Mouse (Mus musculus): ENCODE results near the gene Gpank1.

Gpank1 gene

DNA sequence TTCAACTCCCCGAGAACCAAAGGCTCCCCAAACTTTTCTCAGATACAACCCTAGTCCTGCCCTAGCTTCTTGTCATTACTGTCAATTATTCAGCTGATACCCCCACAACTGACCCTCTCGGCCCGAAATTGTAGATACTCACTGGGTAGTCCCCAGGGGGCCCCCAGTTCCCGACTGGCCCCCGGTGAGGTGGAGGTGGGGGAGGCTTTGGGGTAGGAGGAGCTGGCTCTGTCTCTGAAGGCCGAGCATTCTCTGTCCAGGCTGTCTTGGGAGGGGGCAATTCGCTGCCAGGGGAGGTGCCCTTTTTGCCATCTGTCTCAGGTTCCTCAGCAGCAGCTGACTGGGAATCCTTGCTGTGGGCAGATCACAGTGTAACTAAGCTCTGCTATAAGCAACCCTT lies 38.4 kb downstream of the Gpank1 start:
- DNase-seq (ENCODE audit: low spot score): no peak

DNA sequence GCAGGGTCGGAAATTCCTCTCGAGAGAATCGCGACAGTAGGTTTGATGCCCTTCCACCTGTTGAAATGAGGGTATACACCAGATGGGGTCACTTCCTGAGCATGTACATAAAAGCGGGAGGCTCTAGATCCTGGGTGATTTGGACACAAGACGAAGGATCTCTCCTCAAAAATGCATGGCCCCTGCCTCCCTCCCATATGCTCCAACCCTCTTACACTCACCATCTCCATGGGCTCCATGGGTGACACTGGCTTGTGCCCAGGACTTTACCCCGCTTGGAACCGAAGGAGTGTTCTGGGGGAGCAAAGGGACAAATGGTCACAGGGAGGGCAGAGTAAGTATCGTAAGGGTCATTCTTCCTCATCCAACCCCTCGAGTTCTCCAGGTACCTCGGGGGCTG lies 40.2 kb downstream of the Gpank1 start:
- no peak for DNase-seq (ENCODE audit: low spot score)

DNA sequence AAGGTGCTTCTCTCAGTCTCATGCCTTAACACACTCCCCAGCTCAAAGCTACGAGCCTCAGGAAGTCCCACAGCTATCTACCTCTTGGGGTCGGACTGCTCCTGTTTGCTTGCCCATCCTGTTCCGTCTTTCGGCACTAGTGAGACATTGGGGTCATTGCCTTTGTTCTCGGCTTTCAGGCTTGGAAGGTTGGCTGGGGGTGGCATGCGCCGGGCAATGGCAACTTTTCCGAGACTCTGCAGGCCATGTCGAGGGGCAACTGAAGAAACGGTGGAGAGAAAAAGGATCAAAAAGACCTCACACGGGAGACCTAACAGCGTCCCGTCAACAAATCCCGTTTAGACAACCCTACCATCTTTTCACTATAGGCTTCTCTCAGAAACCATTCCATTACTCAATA lies 40.9 kb downstream of the Gpank1 start:
- no peak for DNase-seq (ENCODE audit: low spot score)

GRCm38 (mm10) chr17:35162730-35163129 lies 41.5 kb downstream of the Gpank1 start:
- peak; percentile 39 for DNase-seq (ENCODE audit: low spot score)

GRCm38 (mm10) chr17:35163326-35164081 lies 42.2 kb downstream of the Gpank1 start:
- DNase-seq (ENCODE audit: low spot score): peak; percentile 52

GRCm38 (mm10) chr17:35164218-35164567 lies 42.9 kb downstream of the Gpank1 start:
- peak; percentile 38 for DNase-seq (ENCODE audit: low spot score)

DNA sequence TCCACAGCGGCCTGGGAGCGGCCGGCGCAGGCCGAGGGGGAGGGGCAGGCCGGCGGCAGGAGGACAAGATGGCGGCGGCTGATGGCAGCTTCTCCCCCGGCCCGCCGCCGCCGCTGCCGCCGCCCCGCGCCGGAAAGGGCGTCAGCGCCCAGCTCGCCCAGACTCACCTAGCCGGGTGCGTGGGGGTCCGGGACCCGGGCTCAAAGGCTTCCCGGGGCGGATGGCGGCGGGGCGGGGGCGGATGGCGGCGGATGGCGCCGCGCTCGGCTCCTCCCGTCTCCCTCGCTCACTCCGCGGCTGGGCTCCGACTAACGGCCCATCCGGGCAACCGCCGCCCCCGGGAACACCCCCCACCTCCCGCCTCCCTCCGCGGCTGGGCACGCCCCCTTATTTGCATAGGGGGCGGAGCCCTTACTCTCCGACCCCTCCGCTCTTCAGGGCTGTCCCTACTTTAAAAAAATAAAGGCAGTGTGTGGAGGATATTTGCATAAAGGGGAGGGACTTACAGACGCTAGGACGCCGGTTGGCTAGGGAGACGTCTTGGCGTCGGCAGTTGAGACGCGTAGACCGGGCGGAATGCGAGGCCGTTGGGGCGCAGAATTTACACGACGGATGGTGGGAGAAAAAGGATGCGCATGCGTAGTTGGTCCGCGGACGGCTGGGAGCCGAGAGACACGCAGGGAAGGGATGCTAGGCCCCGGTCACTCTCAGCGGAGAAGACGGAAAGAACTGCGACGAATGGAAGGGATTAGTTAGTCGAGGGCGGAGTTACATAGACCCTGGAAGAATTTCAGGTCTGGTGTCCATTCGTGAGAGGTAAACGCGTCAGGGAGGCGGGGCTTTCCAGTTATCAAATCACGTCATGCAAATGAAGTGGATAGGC lies 43.6 kb downstream of the Gpank1 start, which contains the start of gene Prrc2a:
Gene Prrc2a, minus strand, starts transcription at position 330 of the 883 bp plus-strand sequence.
- peak; percentile 100 for DNase-seq (ENCODE audit: low spot score)

DNA sequence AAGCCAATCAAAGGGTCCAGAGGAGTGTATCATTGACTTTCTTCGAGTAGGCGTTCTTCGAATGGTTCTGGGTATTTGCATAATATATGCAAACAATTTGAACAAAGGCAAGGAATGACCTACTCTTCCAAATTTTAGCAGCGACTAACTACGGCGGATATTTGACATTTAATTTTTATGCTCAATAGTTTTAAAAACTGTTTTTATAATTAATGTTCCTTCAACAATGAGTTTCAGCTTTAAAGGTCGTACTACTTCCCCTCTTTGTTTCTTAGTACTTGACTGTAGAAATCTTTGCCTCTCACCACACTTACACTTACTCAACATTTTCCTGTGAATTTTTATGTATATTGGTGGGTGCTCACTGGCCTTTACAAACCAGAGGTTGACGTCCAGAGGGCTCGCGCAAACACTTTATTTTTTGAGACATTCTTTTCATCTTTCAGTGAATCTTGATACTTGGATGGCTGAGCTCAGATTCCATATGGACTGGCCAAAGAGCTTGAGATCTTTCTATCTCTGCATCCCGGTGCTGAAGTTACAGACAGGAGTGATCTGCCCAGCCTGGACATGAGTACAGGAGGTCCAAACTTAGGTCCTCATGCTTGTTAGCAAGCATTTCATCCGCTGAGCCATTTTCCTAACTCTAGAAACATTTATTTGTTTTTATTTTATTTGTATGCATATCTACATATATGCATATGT lies 44.3 kb downstream of the Gpank1 start:
- peak; percentile 32 for DNase-seq (ENCODE audit: low spot score)

- DNase-seq (ENCODE audit: low spot score): peak; percentile 62
Observed at GRCm38 (mm10) chr17:35166352-35167035, 45.2 kb downstream of the Gpank1 start.

DNA sequence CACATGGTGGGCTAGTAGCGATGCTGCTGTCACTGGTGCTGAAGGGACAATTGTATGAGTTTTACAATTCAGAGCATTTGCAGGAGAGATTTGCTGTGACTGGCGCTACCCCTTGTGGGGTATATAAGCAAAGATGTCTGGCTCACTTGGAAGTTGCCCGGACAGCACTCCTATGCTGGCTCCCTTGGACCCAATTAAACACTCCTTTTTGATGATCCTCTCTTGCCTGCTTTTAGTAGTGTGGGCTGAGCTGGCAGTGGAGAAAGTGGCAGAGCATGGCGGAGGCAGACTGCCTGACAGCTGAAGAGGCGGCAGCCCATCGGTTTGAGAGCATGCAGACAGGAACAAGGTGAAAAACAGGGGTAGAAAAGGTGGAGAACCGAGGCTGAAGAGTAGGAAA lies 46.5 kb downstream of the Gpank1 start:
- DNase-seq (ENCODE audit: low spot score): no peak

DNA sequence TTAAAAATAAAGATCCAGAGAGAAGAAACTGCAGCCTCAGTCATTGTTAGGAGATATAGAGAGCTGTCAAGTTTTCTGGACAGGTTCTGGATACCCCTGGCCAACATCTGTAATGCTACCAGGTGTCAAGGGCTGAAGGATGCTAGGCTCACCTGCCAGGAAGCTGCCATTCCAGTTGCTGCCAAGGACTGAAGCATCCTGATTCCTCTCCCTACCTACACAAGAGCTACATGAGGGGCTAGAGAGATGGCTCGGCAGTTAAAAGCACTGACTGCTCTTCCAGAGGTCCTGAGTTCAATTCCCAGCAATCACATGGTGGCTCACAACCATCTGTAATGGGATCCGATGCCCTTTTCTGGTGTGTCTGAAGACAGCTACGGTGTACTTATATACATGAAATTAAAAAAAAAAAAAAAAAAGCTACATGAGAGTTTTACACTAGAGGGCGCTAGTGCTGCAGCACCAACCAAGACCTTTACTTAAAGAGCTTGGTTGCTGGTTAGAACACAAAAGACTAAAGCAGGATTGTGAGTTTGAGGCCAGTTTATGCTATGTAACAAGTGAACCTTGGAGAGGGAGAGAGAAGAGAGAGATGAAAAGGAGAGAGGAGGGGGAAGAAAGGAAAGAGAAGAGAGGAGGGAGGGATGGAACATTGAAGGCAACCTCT lies 47.4 kb downstream of the Gpank1 start:
- DNase-seq (ENCODE audit: low spot score): peak; percentile 74

- no peak for DNase-seq (ENCODE audit: low spot score)
Observed at GRCm38 (mm10) chr17:35172445-35173234, 51.4 kb downstream of the Gpank1 start.

GRCm38 (mm10) chr17:35173329-35173728 lies 52.1 kb downstream of the Gpank1 start:
- DNase-seq (ENCODE audit: low spot score): no peak

Data from adipocyte (in vitro differentiated cells).